Mouse (Mus musculus) bone marrow macrophage, adult 2 months (primary cell): ENCODE results near the gene Samd4b.

Experiments
- CTCF ChIP-seq: IDR thresholded peaks from 2 replicates; pipeline ENCODE4 v1.5.1; 2012; ENCODE audit warnings: low read depth, mild to moderate bottlenecking, low read length, moderate library complexity
- POLR2A ChIP-seq: IDR thresholded peaks from 2 replicates; pipeline ENCODE4 v1.6.1; 2012; ENCODE audit warnings: mild to moderate bottlenecking, low read depth, low read length, borderline replicate concordance

DNA sequence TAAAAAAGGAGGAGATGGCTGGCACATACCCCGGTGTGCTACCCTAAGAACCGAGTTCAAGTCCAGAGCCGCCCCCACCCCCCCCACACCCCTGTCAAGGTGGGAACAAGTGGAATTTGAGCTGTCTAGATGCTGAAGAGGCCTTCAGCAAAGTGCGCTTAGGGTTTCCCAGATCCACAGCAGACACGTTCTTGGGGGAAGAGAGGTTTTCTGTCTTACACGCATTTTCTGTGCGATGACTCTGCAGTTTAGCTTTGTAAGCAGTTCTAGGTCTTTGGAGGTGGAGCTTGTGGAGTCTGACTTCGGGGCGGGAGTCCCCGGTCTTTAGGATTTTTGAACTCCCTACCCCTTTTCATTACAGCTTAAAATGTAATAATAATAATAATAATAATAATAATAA lies 33.1 kb upstream of the Samd4b start, which contains the start of gene Acp7:
- TF ChIP-seq CTCF (no peak), POLR2A (no peak)
